Mouse (Mus musculus) spleen, adult 2 months (tissue): Measurements from ENCODE around the gene Nfyb.

ENCODE experiments used
- CTCF ChIP-seq: fragments of 200-500 bp; IDR thresholded peaks from 2 replicates; pipeline ENCODE4 v1.5.1; 2011; ENCODE audit warnings: mild to moderate bottlenecking, inconsistent platforms; ENCODE audit not compliant: insufficient read depth, insufficient read length, insufficient replicate concordance; ENCODE audit errors: extremely low read depth
- POLR2A ChIP-seq: fragments of 200-500 bp; IDR thresholded peaks from 2 replicates; pipeline ENCODE4 v1.6.1; 2011; ENCODE audit warnings: low read depth, low read length, inconsistent platforms

GRCm38 (mm10) chr10:82757341-82757740 lies 6.6 kb downstream of the Nfyb start:
- no peak for TF ChIP-seq CTCF
- no peak for TF ChIP-seq POLR2A
